Mouse (Mus musculus) ovary, postnatal 36 days (tissue): ENCODE results near the gene Fabp7.

ENCODE experiments used
- DNase-seq: peaks from one replicate; pipeline ENCODE4 v3.0.0; 2022; ENCODE audit warnings: low spot score, mixed read lengths

Gene Fabp7

DNA sequence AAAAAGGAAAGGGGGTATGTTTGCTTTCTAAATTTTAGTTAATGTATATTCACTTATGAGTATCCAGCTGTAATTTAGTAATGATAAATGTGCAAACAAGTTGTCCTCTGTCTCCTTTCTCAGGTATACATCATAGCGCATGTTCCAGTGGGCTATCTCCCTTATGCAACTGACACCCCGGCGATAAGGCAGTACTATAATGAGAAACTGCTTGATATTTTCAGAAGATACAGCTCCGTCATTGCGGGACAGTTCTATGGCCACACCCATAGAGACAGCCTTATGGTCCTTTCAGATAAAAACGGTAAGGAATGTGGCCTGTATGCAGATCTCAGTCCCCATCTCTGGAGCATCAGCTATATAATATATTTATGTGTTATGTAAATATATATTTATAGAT lies 23.1 kb downstream of the Fabp7 start:
- DNase-seq = no peak

DNA sequence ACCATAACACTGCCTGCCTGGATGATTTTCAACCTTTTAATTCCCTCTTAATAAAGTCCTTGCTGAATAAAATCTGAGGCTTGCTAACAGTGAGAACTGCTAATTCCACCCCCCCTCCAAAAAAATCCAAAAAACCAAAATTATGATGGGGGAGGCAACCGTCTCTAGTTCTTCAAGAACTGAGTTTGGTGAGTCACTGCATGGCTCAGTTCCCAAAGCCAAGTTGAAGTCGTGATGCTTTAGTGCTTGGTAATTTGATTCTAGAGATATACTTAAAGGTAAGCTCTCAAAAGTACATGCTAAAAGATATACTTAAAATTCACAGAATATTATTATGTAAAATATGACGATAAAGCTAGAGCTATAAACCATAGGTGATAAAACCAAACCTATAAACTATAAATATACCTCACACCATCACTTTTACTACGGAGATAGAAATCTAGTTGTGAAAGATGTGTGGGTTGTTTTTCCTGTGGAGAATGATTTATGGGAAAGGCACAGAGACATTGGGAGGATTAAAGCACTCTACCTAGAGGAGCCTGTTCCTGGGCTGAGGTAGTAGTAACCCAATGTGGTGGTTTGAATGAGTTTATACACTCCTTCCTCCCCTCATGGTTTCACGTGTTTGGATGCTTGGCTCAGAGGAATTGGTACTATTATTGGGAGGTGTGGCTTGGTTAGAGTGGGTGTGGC lies 27.6 kb downstream of the Fabp7 start:
- DNase-seq = no peak

DNA sequence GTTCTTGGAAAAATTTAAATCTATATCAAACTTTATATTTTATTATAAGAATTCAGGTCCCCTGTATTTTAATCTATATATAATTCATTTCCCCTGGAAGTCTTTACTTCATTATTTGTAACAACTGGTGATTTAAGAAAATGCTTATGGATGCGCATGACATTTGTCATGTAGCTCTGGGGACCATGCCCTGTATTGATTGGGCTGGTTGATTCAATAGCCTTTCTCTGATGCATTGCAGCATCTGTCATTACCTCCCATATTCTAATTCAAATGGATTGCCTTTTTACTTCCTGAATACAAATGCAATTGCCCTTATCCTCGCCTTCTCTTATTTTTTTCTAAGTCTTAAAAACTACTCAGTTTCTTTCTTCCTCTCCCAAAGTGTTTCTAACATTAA lies 29.6 kb downstream of the Fabp7 start:
- DNase-seq = no peak

- DNase-seq = no peak
Observed at GRCm38 (mm10) chr10:57815869-57816268, 31.2 kb downstream of the Fabp7 start.

- DNase-seq = no peak
Observed at GRCm38 (mm10) chr10:57819209-57819608, 34.5 kb downstream of the Fabp7 start.

- DNase-seq = no peak
Observed at GRCm38 (mm10) chr10:57822473-57822872, 37.8 kb downstream of the Fabp7 start.

DNA sequence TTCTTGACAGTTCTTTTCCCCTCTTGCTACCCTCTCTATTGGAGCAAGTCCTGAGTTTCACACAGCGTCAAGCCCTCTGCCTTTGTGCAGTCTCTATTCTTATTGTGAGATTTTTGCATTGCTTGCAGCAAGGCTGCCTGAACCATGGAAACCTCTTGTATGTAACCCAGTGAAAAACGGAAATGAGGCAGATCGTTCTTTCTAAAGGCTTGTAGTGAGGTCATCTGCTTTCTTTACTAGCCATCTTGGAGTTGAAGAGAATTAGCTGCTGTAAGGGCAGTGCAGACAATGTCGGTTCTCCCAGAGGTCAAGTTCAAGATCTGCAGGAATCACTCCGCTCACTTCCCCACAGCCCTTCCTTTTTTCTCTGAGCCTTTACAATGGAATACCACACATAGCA lies 44.0 kb downstream of the Fabp7 start:
- no peak for DNase-seq

GRCm38 (mm10) chr10:57829621-57830020 lies 44.9 kb downstream of the Fabp7 start:
- DNase-seq = no peak

DNA sequence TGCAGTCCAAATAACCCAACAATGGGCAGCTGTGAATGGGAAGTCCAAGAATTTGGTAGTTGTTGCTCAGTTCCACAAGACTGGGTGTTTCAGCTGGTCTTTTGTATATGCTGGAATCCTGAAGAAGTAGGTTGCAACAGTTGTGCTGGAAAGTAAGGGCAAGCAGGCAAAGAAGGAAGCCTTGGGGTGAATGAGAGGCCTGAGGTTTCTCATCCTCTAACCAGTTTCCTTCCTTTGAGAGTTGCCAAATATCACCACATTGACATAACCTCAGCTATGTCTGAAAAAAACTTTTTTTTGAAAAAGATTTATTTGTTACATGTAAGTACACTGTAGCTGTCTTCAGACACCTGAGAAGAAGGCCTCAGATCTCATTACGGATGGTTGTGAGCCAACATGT lies 50.4 kb downstream of the Fabp7 start:
- no peak for DNase-seq

- no peak for DNase-seq
Observed at GRCm38 (mm10) chr10:57835982-57836381, 51.3 kb downstream of the Fabp7 start.
